8 mouse cellular contexts compared by ENCODE assay signal in genomic region chr5:122391178-122391785, GRCm38 (mm10). TPM values are rescaled to one million over a fixed set of nuclear protein-coding genes. Genes with fewer than 3 reads are reported as not detected.
DNase-seq lines count a peak whose midpoint lies in the region; ATAC-seq and TF ChIP-seq lines count a peak whose summit lies in the region.

No protein-coding gene starts in this region.

- ATAC-seq in forebrain, embryonic 11.5 days (replicated peaks; ENCODE audit: low FRiP score) = peak; percentile 5; the same call in 1 of the 2 replicates

- H3K27ac ChIP-seq in layer of hippocampus, adult 2 months = peak overlapping the region; percentile 96
- H3K27ac ChIP-seq in forebrain, embryonic 11.5 days (ENCODE audit: low read depth, low read length) = no peak overlapping the region
- peak overlapping the region; percentile 86 for H3K27ac ChIP-seq in limb, embryonic 10.5 days

- H3K9ac ChIP-seq in forebrain, embryonic 11.5 days (ENCODE audit: low read length) = no peak overlapping the region; the same call in 1 of the 2 replicates

- 55% methylated on average over 15 of the region's 16 CpGs for WGBS in forebrain, embryonic 11.5 days
- WGBS in limb, embryonic 10.5 days = 56% methylated on average over 16 of the region's 16 CpGs

- TF ChIP-seq CTCF in layer of hippocampus, adult 2 months (conservative IDR thresholded peaks at IDR 0.05) = no peak

- H3K4me2 ChIP-seq in forebrain, embryonic 11.5 days (ENCODE audit: low read depth, low read length, severe bottlenecking) = peak overlapping the region; percentile 16; the same call in 1 of the 2 replicates

- DNase-seq in layer of hippocampus, adult 2 months (ENCODE audit: low spot score in 2 of 2) = no peak
- DNase-seq in layer of hippocampus, postnatal 25 days (ENCODE audit: extremely low spot score in 1 of 2, low spot score in 1 of 2) = no peak
- DNase-seq in forebrain, embryonic 11.5 days (ENCODE audit: low spot score) = no peak
- DNase-seq in limb, embryonic 10.5 days (ENCODE audit: low spot score) = no peak
- DNase-seq in naive thymus-derived CD4-positive, alpha-beta T cell, adult 2 months (ENCODE audit: low read depth) = peak; percentile 39
- no peak for DNase-seq in layer of hippocampus, postnatal 36 days
- DNase-seq in thymus, postnatal 25 days = no peak
- no peak for DNase-seq in urinary bladder, postnatal 25 days (ENCODE audit: low spot score)

- H3K4me3 ChIP-seq in layer of hippocampus, adult 2 months = peak overlapping the region; percentile 95; the same call in 1 of the 2 replicates
- H3K4me3 ChIP-seq in forebrain, embryonic 11.5 days (ENCODE audit: low read depth, low read length) = peak overlapping the region; percentile 88; the same call in 1 of the 2 replicates
- H3K4me3 ChIP-seq in limb, embryonic 10.5 days = peak overlapping the region; percentile 81

- no peaks in the 10 kb centered on the region for H3K27me3 ChIP-seq in forebrain, embryonic 11.5 days (ENCODE audit: control insufficient read depth, insufficient read depth, low read length)
- no peaks in the 10 kb centered on the region for H3K27me3 ChIP-seq in limb, embryonic 10.5 days (ENCODE audit: low read depth, poor library complexity, severe bottlenecking)

- no peaks in the 10 kb centered on the region for H3K9me3 ChIP-seq in forebrain, embryonic 11.5 days (ENCODE audit: control insufficient read depth, low read length)
- no peaks in the 10 kb centered on the region for H3K9me3 ChIP-seq in limb, embryonic 10.5 days (replicated peaks)

- H3K4me1 ChIP-seq in forebrain, embryonic 11.5 days (replicated peaks; ENCODE audit: control insufficient read depth, insufficient read depth, low read length) = 0 out of 2 replicates have a peak, but pooled peaks cover 3% of the 10 kb centered on the region
- peaks cover 9% of the 10 kb centered on the region for H3K4me1 ChIP-seq in limb, embryonic 10.5 days

- H3K36me3 ChIP-seq in forebrain, embryonic 11.5 days (ENCODE audit: control insufficient read depth, insufficient read depth, low read length) = no peaks in the 10 kb centered on the region
- peaks cover 9% of the 10 kb centered on the region; the same call in 1 of the 2 replicates for H3K36me3 ChIP-seq in limb, embryonic 10.5 days

RNA-seq across cellular contexts. Expression of gene Arpc3, which starts 0.4 kb away (rescaled TPM):
- 100 to 1,000 TPM; 261 to 275 TPM for total RNA-seq in layer of hippocampus, adult 2 months (2021)
- 100 to 1,000 TPM; 285 to 290 TPM for total RNA-seq in layer of hippocampus, postnatal 25 days (2021)
- 64.5 and 71.2 TPM in 2 replicates for polyA plus RNA-seq in forebrain, embryonic 11.5 days (2014; fragmentation: Nextera tagmentation; extraction: Ambion mirVana)
- polyA plus RNA-seq in limb, embryonic 10.5 days (2016; fragmentation: Nextera tagmentation; extraction: Ambion mirVana) = 80.5 and 86.6 TPM in 2 replicates
- total RNA-seq in layer of hippocampus, postnatal 36 days (2021) = 100 to 1,000 TPM; 260 to 262 TPM

RNA-seq across cellular contexts. Expression of gene Fam216a, which starts 19.1 kb away (rescaled TPM):
- 10 to 100 TPM; 74.2 to 78.0 TPM for total RNA-seq in layer of hippocampus, adult 2 months (2021)
- total RNA-seq in layer of hippocampus, postnatal 25 days (2021) = 10 to 100 TPM; 73.8 to 78.8 TPM
- polyA plus RNA-seq in forebrain, embryonic 11.5 days (2014; fragmentation: Nextera tagmentation; extraction: Ambion mirVana) = 110 and 127 TPM in 2 replicates
- 83.6 and 90.4 TPM in 2 replicates for polyA plus RNA-seq in limb, embryonic 10.5 days (2016; fragmentation: Nextera tagmentation; extraction: Ambion mirVana)
- 10 to 100 TPM; 76.0 to 81.9 TPM for total RNA-seq in layer of hippocampus, postnatal 36 days (2021)

RNA-seq across cellular contexts. Expression of gene Gpn3, which starts 19.6 kb away (rescaled TPM):
- 10 to 100 TPM; 30.0 to 32.3 TPM for total RNA-seq in layer of hippocampus, adult 2 months (2021)
- 10 to 100 TPM; 26.4 to 28.2 TPM for total RNA-seq in layer of hippocampus, postnatal 25 days (2021)
- 65.0 and 77.7 TPM in 2 replicates for polyA plus RNA-seq in forebrain, embryonic 11.5 days (2014; fragmentation: Nextera tagmentation; extraction: Ambion mirVana)
- polyA plus RNA-seq in limb, embryonic 10.5 days (2016; fragmentation: Nextera tagmentation; extraction: Ambion mirVana) = 102 and 103 TPM in 2 replicates
- 10 to 100 TPM; 29.7 to 31.4 TPM for total RNA-seq in layer of hippocampus, postnatal 36 days (2021)

RNA-seq across cellular contexts. Expression of gene Anapc7, which starts 30.2 kb away (rescaled TPM):
- 10 to 100 TPM; 32.9 to 33.2 TPM for total RNA-seq in layer of hippocampus, adult 2 months (2021)
- total RNA-seq in layer of hippocampus, postnatal 25 days (2021) = 10 to 100 TPM; 27.6 to 28.1 TPM
- polyA plus RNA-seq in forebrain, embryonic 11.5 days (2014; fragmentation: Nextera tagmentation; extraction: Ambion mirVana) = 28.3 and 31.9 TPM in 2 replicates
- 60.4 and 66.8 TPM in 2 replicates for polyA plus RNA-seq in limb, embryonic 10.5 days (2016; fragmentation: Nextera tagmentation; extraction: Ambion mirVana)
- total RNA-seq in layer of hippocampus, postnatal 36 days (2021) = 10 to 100 TPM; 28.6 to 30.5 TPM

RNA-seq across cellular contexts. Expression of gene Vps29, which starts 37.1 kb away (rescaled TPM):
- 100 to 1,000 TPM; 173 to 186 TPM for total RNA-seq in layer of hippocampus, adult 2 months (2021)
- 100 to 1,000 TPM; 206 to 217 TPM for total RNA-seq in layer of hippocampus, postnatal 25 days (2021)
- polyA plus RNA-seq in forebrain, embryonic 11.5 days (2014; fragmentation: Nextera tagmentation; extraction: Ambion mirVana) = 174 and 181 TPM in 2 replicates
- polyA plus RNA-seq in limb, embryonic 10.5 days (2016; fragmentation: Nextera tagmentation; extraction: Ambion mirVana) = 191 and 204 TPM in 2 replicates
- total RNA-seq in layer of hippocampus, postnatal 36 days (2021) = 100 to 1,000 TPM; 173 to 175 TPM
